Mouse (Mus musculus) midbrain, embryonic 16.5 days (tissue): ENCODE measurements around the gene Duoxa1. TPM values are rescaled to one million over a fixed set of nuclear protein-coding genes. Genes with fewer than 3 reads are reported as not detected.

Experiments used
- polyA plus RNA-seq: library from polyadenylated mRNA; unstranded; fragments of >200 nt; fragmentation: Nextera tagmentation; extraction: Ambion mirVana; gene quantifications from 2 replicates; pipeline ENCODE4 v1.2.1, GENCODE M21; 2015

The Duoxa1 gene
- polyA plus RNA-seq, 1 experiment from 2014 or later: 0.26 TPM

Other genes starting within 250 kb of the Duoxa1 start
- gene Spg11, start 195.3 kb downstream of the Duoxa1 start, polyA plus RNA-seq: 7.3 and 8.1 TPM in 2 replicates
- 68.3 and 72.7 TPM in 2 replicates for gene B2m, start 166.0 kb downstream of the Duoxa1 start, polyA plus RNA-seq
- gene Trim69, start 153.0 kb downstream of the Duoxa1 start, polyA plus RNA-seq: not detected in 2 replicates
- not detected in 2 replicates for gene Patl2, start 127.5 kb downstream of the Duoxa1 start, polyA plus RNA-seq
- gene Terb2, start 127.5 kb downstream of the Duoxa1 start, polyA plus RNA-seq: not detected in 2 replicates
- 23.0 and 25.5 TPM in 2 replicates for gene Sord, start 79.0 kb downstream of the Duoxa1 start, polyA plus RNA-seq
- 0.03 TPM in 1 of 2 replicates, not detected in the other for gene Duox2, start 15.3 kb downstream of the Duoxa1 start, polyA plus RNA-seq
- 0.19 and 0.26 TPM in 2 replicates for gene Duoxa2, start 14.8 kb downstream of the Duoxa1 start, polyA plus RNA-seq
- gene Duox1, start 1.9 kb upstream of the Duoxa1 start, polyA plus RNA-seq: 0.07 and 0.11 TPM in 2 replicates
- gene Shf, start 55.4 kb upstream of the Duoxa1 start, polyA plus RNA-seq: 8.9 and 9.5 TPM in 2 replicates
- not detected in 2 replicates for gene Slc28a2, start 112.7 kb upstream of the Duoxa1 start, polyA plus RNA-seq
- gene Gm14085, start 171.2 kb upstream of the Duoxa1 start, polyA plus RNA-seq: 0.06 TPM in 1 of 2 replicates, not detected in the other